Mouse (Mus musculus): Measurements from ENCODE around the gene Dner.

- TF ChIP-seq ZC3H11A (IDR thresholded peaks at IDR 0.05; ENCODE audit: borderline replicate concordance, low read depth, low read length) (no peak), MAFK (IDR thresholded peaks at IDR 0.05; ENCODE audit: insufficient read depth, low read depth, low read length) (no peak)
These were observed 25.9 kb upstream of the Dner start for GRCm38 (mm10) chr1:84721942-84722341.

All from ES-E14 (cell line).